In the genomic region with DNA sequence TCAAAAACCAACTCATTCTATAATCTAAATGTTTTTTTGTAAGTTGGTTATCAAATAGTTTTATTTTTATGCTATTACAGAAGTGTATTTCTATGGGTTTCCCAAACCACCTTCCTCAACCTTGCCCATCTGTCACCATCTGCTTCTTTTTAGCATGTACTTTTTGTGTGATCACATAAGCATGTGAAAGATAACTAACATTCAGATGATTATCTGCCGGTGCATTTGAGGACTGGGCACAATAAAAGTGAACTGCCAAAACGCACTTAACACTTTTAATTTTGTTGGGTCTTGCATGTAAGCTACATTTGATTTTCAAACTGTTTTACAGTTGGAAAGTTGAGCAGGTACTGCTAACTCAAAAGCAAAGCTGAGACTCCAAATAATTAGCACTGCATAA, we compare ENCODE assay signal across 21 mouse cellular contexts.
A peak's percentile ranks its signal among the peaks of the same experiment; 100 is the strongest.
DNase-seq lines count a peak whose midpoint lies in the region; ATAC-seq lines count a peak whose summit lies in the region.
"Had no signal": no experiment of that assay in that cellular context is flagged by ENCODE, and none has a peak within 500 bp of the region (broad histone marks: within the 10 kb centered on the region; RNA-seq: fewer than 3 reads in every experiment).

No protein-coding gene starts in this region.

- H3K27me3 ChIP-seq in forebrain, embryonic 14.5 days (replicated peaks; ENCODE audit: control insufficient read depth, insufficient read depth, low read length) = no peaks in the 10 kb centered on the region
- no peaks in the 10 kb centered on the region for H3K27me3 ChIP-seq in forebrain, embryonic 11.5 days (ENCODE audit: control insufficient read depth, insufficient read depth, low read length)
- H3K27me3 ChIP-seq in forebrain, embryonic 16.5 days (replicated peaks; ENCODE audit: control insufficient read depth, insufficient read depth, low read length) = no peaks in the 10 kb centered on the region
- H3K27me3 ChIP-seq: embryonic facial prominence, embryonic 13.5 days; hindbrain, embryonic 12.5 days; hindbrain, embryonic 15.5 days had no signal

- H3K9me3 ChIP-seq in forebrain, embryonic 14.5 days (replicated peaks; ENCODE audit: control insufficient read depth, low read length) = no peaks in the 10 kb centered on the region
- no peaks in the 10 kb centered on the region for H3K9me3 ChIP-seq in forebrain, embryonic 11.5 days (ENCODE audit: control insufficient read depth, low read length)
- no peaks in the 10 kb centered on the region for H3K9me3 ChIP-seq in forebrain, embryonic 16.5 days (ENCODE audit: control insufficient read depth, low read length)
- H3K9me3 ChIP-seq: embryonic facial prominence, embryonic 10.5 days; embryonic facial prominence, embryonic 13.5 days; hindbrain, embryonic 12.5 days; hindbrain, embryonic 15.5 days had no signal

- DNase-seq in forebrain, embryonic 14.5 days (ENCODE audit: low spot score) = peak; percentile 81
- DNase-seq in forebrain, embryonic 11.5 days (ENCODE audit: low spot score) = no peak
- DNase-seq in layer of hippocampus, adult 9-11 months = peak; percentile 39
- no peak for DNase-seq in layer of hippocampus, adult 11-12 months (ENCODE audit: low spot score)
- DNase-seq in ovary, postnatal 36 days (ENCODE audit: low spot score) = no peak
- DNase-seq: adrenal gland, adult 2 months; adrenal gland, postnatal 14 days; cerebellum, postnatal 36 days; embryo, embryonic 11 days; gastrocnemius, adult 2 months; gastrocnemius, postnatal 14 days; heart, adult 11 months had no signal

- H3K4me2 ChIP-seq in forebrain, embryonic 14.5 days (ENCODE audit: low read length) = no peak overlapping the region
- no peak overlapping the region for H3K4me2 ChIP-seq in forebrain, embryonic 11.5 days (ENCODE audit: low read depth, low read length, severe bottlenecking)
- H3K4me2 ChIP-seq in forebrain, embryonic 16.5 days (ENCODE audit: low read length) = no peak overlapping the region
- H3K4me2 ChIP-seq: embryonic facial prominence, embryonic 13.5 days; heart, embryonic 11.5 days; hindbrain, embryonic 12.5 days; hindbrain, embryonic 15.5 days had no signal

- H3K36me3 ChIP-seq in forebrain, embryonic 14.5 days (ENCODE audit: control insufficient read depth, insufficient read depth, low read length) = peaks cover 7% of the 10 kb centered on the region; the same call in 1 of the 2 replicates
- no peaks in the 10 kb centered on the region; the same call in 1 of the 2 replicates for H3K36me3 ChIP-seq in forebrain, embryonic 11.5 days (ENCODE audit: control insufficient read depth, insufficient read depth, low read length)
- peaks cover 3% of the 10 kb centered on the region; the same call in 1 of the 2 replicates for H3K36me3 ChIP-seq in forebrain, embryonic 16.5 days (ENCODE audit: control insufficient read depth, insufficient read depth)
- H3K36me3 ChIP-seq: embryonic facial prominence, embryonic 10.5 days; hindbrain, embryonic 12.5 days; hindbrain, embryonic 15.5 days had no signal

- peaks cover 9% of the 10 kb centered on the region; the same call in 1 of the 2 replicates for H3K4me1 ChIP-seq in forebrain, embryonic 14.5 days (ENCODE audit: control insufficient read depth, insufficient read depth, low read length)
- no peaks in the 10 kb centered on the region for H3K4me1 ChIP-seq in forebrain, embryonic 11.5 days (replicated peaks; ENCODE audit: control insufficient read depth, insufficient read depth, low read length)
- peaks cover 9% of the 10 kb centered on the region for H3K4me1 ChIP-seq in forebrain, embryonic 16.5 days (replicated peaks; ENCODE audit: control insufficient read depth, insufficient read depth, low read length)
- H3K4me1 ChIP-seq: embryonic facial prominence, embryonic 10.5 days; embryonic facial prominence, embryonic 13.5 days; hindbrain, embryonic 12.5 days; hindbrain, embryonic 15.5 days had no signal

- 50% methylated on average over 2 of the region's 2 CpGs for WGBS in forebrain, embryonic 14.5 days
- WGBS in forebrain, embryonic 11.5 days = 68% methylated on average over 2 of the region's 2 CpGs
- 45% methylated on average over 2 of the region's 2 CpGs for WGBS in forebrain, embryonic 16.5 days

- H3K4me3 ChIP-seq in forebrain, embryonic 14.5 days (ENCODE audit: low read depth, low read length) = no peak overlapping the region
- no peak overlapping the region for H3K4me3 ChIP-seq in forebrain, embryonic 11.5 days (ENCODE audit: low read depth, low read length)
- no peak overlapping the region for H3K4me3 ChIP-seq in forebrain, embryonic 16.5 days (replicated peaks; ENCODE audit: low read length)
- H3K4me3 ChIP-seq: embryonic facial prominence, embryonic 10.5 days; embryonic facial prominence, embryonic 13.5 days; erythroblast, embryonic 14.5 days; gastrocnemius, adult 2 months; hindbrain, embryonic 12.5 days; hindbrain, embryonic 15.5 days had no signal

- no peak overlapping the region for H3K9ac ChIP-seq in forebrain, embryonic 14.5 days (ENCODE audit: low read length)
- no peak overlapping the region for H3K9ac ChIP-seq in forebrain, embryonic 11.5 days (ENCODE audit: low read length)
- H3K9ac ChIP-seq in forebrain, embryonic 16.5 days (replicated peaks; ENCODE audit: low read depth, low read length) = no peak overlapping the region
- H3K9ac ChIP-seq: embryonic facial prominence, embryonic 13.5 days; hindbrain, embryonic 12.5 days; hindbrain, embryonic 15.5 days had no signal

- ATAC-seq in forebrain, embryonic 14.5 days = peak; percentile 68
- no peak for ATAC-seq in forebrain, embryonic 11.5 days (replicated peaks; ENCODE audit: low FRiP score)
- peak; percentile 64 for ATAC-seq in forebrain, embryonic 16.5 days
- ATAC-seq: CD4-positive, CD25-positive, alpha-beta regulatory T cell, adult 4 months; intestine, postnatal 0 days had no signal

- peak overlapping the region; percentile 17; the same call in 1 of the 2 replicates for H3K27ac ChIP-seq in forebrain, embryonic 14.5 days (ENCODE audit: low read depth, low read length)
- no peak overlapping the region for H3K27ac ChIP-seq in forebrain, embryonic 11.5 days (ENCODE audit: low read depth, low read length)
- peak overlapping the region; percentile 55 for H3K27ac ChIP-seq in forebrain, embryonic 16.5 days (ENCODE audit: low read length)
- H3K27ac ChIP-seq: embryonic facial prominence, embryonic 10.5 days; embryonic facial prominence, embryonic 13.5 days; gastrocnemius, adult 2 months; hindbrain, embryonic 12.5 days; hindbrain, embryonic 15.5 days had no signal

Comparison
In these comparisons a context has a peak if more than half of its experiments do, and no peak if none do; other contexts are left out.
1. DNase-seq: peak in forebrain, embryonic 14.5 days (single experiment) and layer of hippocampus, adult 9-11 months (single experiment); none in forebrain, embryonic 11.5 days (single experiment), layer of hippocampus, adult 11-12 months (single experiment) and ovary, postnatal 36 days (single experiment).